Mouse (Mus musculus) megakaryocyte, embryonic 14.5 days (primary cell): ENCODE data around the gene Traip.

Source experiments
- FLI1 ChIP-seq: IDR thresholded peaks from 2 replicates; pipeline ENCODE4 v1.6.1; 2012; ENCODE audit warnings: low read length, inconsistent platforms, mixed read lengths
- GATA1 ChIP-seq: IDR thresholded peaks from 3 replicates; pipeline ENCODE4 v1.6.1; 2012; ENCODE audit warnings: mixed read lengths, low read length, inconsistent platforms, borderline replicate concordance

GRCm38 (mm10) chr9:107963700-107964099, 13.8 kb downstream of the Traip start:
- TF ChIP-seq GATA1 (no peak), FLI1 (no peak)
